Mouse (Mus musculus) ES-Bruce4 (cell line): ENCODE data around the gene Rnf169.

ENCODE experiments used
- CTCF ChIP-seq: IDR thresholded peaks from one replicate; pipeline ENCODE4 v1.8.1; 2011; ENCODE audit warnings: low read depth, low read length
- EP300 ChIP-seq: IDR thresholded peaks from 2 replicates; pipeline ENCODE4 v1.6.1; 2011; ENCODE audit warnings: low read depth, low read length; ENCODE audit not compliant: insufficient read depth
- POLR2A ChIP-seq: IDR thresholded peaks from one replicate; pipeline ENCODE4 v1.8.1; 2011; ENCODE audit warnings: low read length; ENCODE audit not compliant: insufficient read depth

- TF ChIP-seq CTCF (no peak), POLR2A (no peak), EP300 (no peak)
Observed at GRCm38 (mm10) chr7:99969151-99969550, 11.1 kb downstream of the Rnf169 start.
